Mouse (Mus musculus) brain, embryonic 14.5 days (tissue): Measurements from ENCODE around the gene Ifnl3.

ENCODE experiments used
- CTCF ChIP-seq: fragments of 200-500 bp; IDR thresholded peaks from 2 replicates; pipeline ENCODE4 v1.5.1; 2012; ENCODE audit warnings: inconsistent platforms, mild to moderate bottlenecking, moderate library complexity, borderline replicate concordance; ENCODE audit not compliant: insufficient read depth, insufficient read length; ENCODE audit errors: extremely low read depth
- POLR2A ChIP-seq: fragments of 200-500 bp; IDR thresholded peaks from 2 replicates; pipeline ENCODE4 v1.6.1; 2012; ENCODE audit warnings: mild to moderate bottlenecking, inconsistent platforms, borderline replicate concordance; ENCODE audit not compliant: poor library complexity, insufficient read depth, insufficient read length, severe bottlenecking; ENCODE audit errors: extremely low read depth

- no peak for TF ChIP-seq CTCF
- no peak for TF ChIP-seq POLR2A
These were observed 9.4 kb downstream of the Ifnl3 start for GRCm38 (mm10) chr7:28532005-28532404.
